Mouse (Mus musculus): ENCODE data around the gene Polg2. TPM values are rescaled to one million over a fixed set of nuclear protein-coding genes. Genes with fewer than 3 reads are reported as not detected.
"Not testable (repeated sequence)": the region's sequence is repeated elsewhere in the genome, so short reads cannot be mapped to it uniquely, and the experiment has no call there.

Polg2 gene
- polyA plus RNA-seq, 1 experiment, result 4.4 TPM

GRCm38 (mm10) chr11:106815761-106816160 lies 36.4 kb upstream of the Polg2 start:
- Histone ChIP-seq H3K79me2 (ENCODE audit: control insufficient read depth, insufficient read depth) (no peaks in the 10 kb centered on the region), H3ac (ENCODE audit: control insufficient read depth, insufficient read length) (no peak overlapping the region), H3K4me2 (ENCODE audit: low read depth) (no peak overlapping the region), H3K27me3 (ENCODE audit: control insufficient read depth, insufficient read depth, insufficient read length) (no peaks in the 10 kb centered on the region), H3K36me3 (ENCODE audit: control insufficient read depth, insufficient read depth) (peaks cover 53% of the 10 kb centered on the region), H3K4me3 (no peak overlapping the region)
- TF ChIP-seq TCF12 (IDR thresholded peaks at IDR 0.05; ENCODE audit: insufficient read depth, poor library complexity, severe bottlenecking), result no peak
- no peak for TF ChIP-seq POLR2AphosphoS2 (IDR thresholded peaks at IDR 0.05; ENCODE audit: insufficient read length, low read depth)
- no peak for TF ChIP-seq REST (IDR thresholded peaks at IDR 0.05; ENCODE audit: insufficient read depth, insufficient read length)
- no peak for TF ChIP-seq USF1 (IDR thresholded peaks at IDR 0.05; ENCODE audit: low read depth)
- TF ChIP-seq SRF (IDR thresholded peaks at IDR 0.05; ENCODE audit: control insufficient read depth, insufficient read length, low read depth), result no peak
- no peak for TF ChIP-seq MAX (IDR thresholded peaks at IDR 0.05; ENCODE audit: low read depth)
- TF ChIP-seq CEBPB (IDR thresholded peaks at IDR 0.05; ENCODE audit: insufficient read depth, poor library complexity, severe bottlenecking), result no peak
- TF ChIP-seq MYOG (IDR thresholded peaks at IDR 0.05; ENCODE audit: control insufficient read depth in 1 of 3, insufficient read depth in 1 of 3, insufficient read length in 2 of 3, low read depth in 2 of 3), result no peak
- TF ChIP-seq TCF3 (IDR thresholded peaks at IDR 0.05; ENCODE audit: insufficient read length, low read depth), result no peak
- no peak for TF ChIP-seq POLR2A (IDR thresholded peaks at IDR 0.05; ENCODE audit: insufficient read length, low read depth)
- no peak for TF ChIP-seq MYOD1 (IDR thresholded peaks at IDR 0.05; ENCODE audit: control insufficient read depth in 1 of 3, insufficient read length in 2 of 3, low read depth in 2 of 3)
- TF ChIP-seq E2F4 (IDR thresholded peaks at IDR 0.05; ENCODE audit: insufficient read depth), result no peak

- Histone ChIP-seq H3K36me3 (ENCODE audit: control insufficient read depth, insufficient read depth) (peaks cover 52% of the 10 kb centered on the region), H3K4me2 (ENCODE audit: low read depth) (no peak overlapping the region), H3K27me3 (ENCODE audit: control insufficient read depth, insufficient read depth, insufficient read length) (no peaks in the 10 kb centered on the region), H3ac (ENCODE audit: control insufficient read depth, insufficient read length) (no peak overlapping the region), H3K79me2 (ENCODE audit: control insufficient read depth, insufficient read depth) (no peaks in the 10 kb centered on the region), H3K4me3 (no peak overlapping the region)
- TF ChIP-seq TCF3 (IDR thresholded peaks at IDR 0.05; ENCODE audit: insufficient read length, low read depth) (no peak), USF1 (IDR thresholded peaks at IDR 0.05; ENCODE audit: low read depth) (no peak), MYOD1 (IDR thresholded peaks at IDR 0.05; ENCODE audit: control insufficient read depth in 1 of 3, insufficient read length in 2 of 3, low read depth in 2 of 3) (no peak), CEBPB (IDR thresholded peaks at IDR 0.05; ENCODE audit: insufficient read depth, poor library complexity, severe bottlenecking) (no peak), POLR2A (IDR thresholded peaks at IDR 0.05; ENCODE audit: insufficient read length, low read depth) (no peak), SRF (IDR thresholded peaks at IDR 0.05; ENCODE audit: control insufficient read depth, insufficient read length, low read depth) (no peak), TCF12 (IDR thresholded peaks at IDR 0.05; ENCODE audit: insufficient read depth, poor library complexity, severe bottlenecking) (no peak), POLR2AphosphoS2 (IDR thresholded peaks at IDR 0.05; ENCODE audit: insufficient read length, low read depth) (no peak), MAX (IDR thresholded peaks at IDR 0.05; ENCODE audit: low read depth) (no peak), E2F4 (IDR thresholded peaks at IDR 0.05; ENCODE audit: insufficient read depth) (no peak), MYOG (IDR thresholded peaks at IDR 0.05; ENCODE audit: control insufficient read depth in 1 of 3, insufficient read depth in 1 of 3, insufficient read length in 2 of 3, low read depth in 2 of 3) (no peak), REST (IDR thresholded peaks at IDR 0.05; ENCODE audit: insufficient read depth, insufficient read length) (no peak)
Measured at GRCm38 (mm10) chr11:106815331-106815730, 36.0 kb upstream of the Polg2 start.

- H3K27me3 ChIP-seq (ENCODE audit: control insufficient read depth, insufficient read depth, insufficient read length), result no peaks in the 10 kb centered on the region
- H3K4me2 ChIP-seq (ENCODE audit: low read depth), result no peak overlapping the region
- TF ChIP-seq SRF (IDR thresholded peaks at IDR 0.05; ENCODE audit: control insufficient read depth, insufficient read length, low read depth) (no peak), POLR2A (IDR thresholded peaks at IDR 0.05; ENCODE audit: insufficient read length, low read depth) (no peak), POLR2AphosphoS2 (IDR thresholded peaks at IDR 0.05; ENCODE audit: insufficient read length, low read depth) (no peak), TCF12 (IDR thresholded peaks at IDR 0.05; ENCODE audit: insufficient read depth, poor library complexity, severe bottlenecking) (no peak), CEBPB (IDR thresholded peaks at IDR 0.05; ENCODE audit: insufficient read depth, poor library complexity, severe bottlenecking) (no peak), E2F4 (IDR thresholded peaks at IDR 0.05; ENCODE audit: insufficient read depth) (no peak), MYOG (IDR thresholded peaks at IDR 0.05; ENCODE audit: control insufficient read depth in 1 of 3, insufficient read depth in 1 of 3, insufficient read length in 2 of 3, low read depth in 2 of 3) (no peak), MAX (IDR thresholded peaks at IDR 0.05; ENCODE audit: low read depth) (no peak), REST (IDR thresholded peaks at IDR 0.05; ENCODE audit: insufficient read depth, insufficient read length) (no peak), MYOD1 (IDR thresholded peaks at IDR 0.05; ENCODE audit: control insufficient read depth in 1 of 3, insufficient read length in 2 of 3, low read depth in 2 of 3) (no peak), TCF3 (IDR thresholded peaks at IDR 0.05; ENCODE audit: insufficient read length, low read depth) (no peak), USF1 (IDR thresholded peaks at IDR 0.05; ENCODE audit: low read depth) (no peak)
- peaks cover 50% of the 10 kb centered on the region for H3K36me3 ChIP-seq (ENCODE audit: control insufficient read depth, insufficient read depth)
- no peak overlapping the region for H3ac ChIP-seq (ENCODE audit: control insufficient read depth, insufficient read length)
- H3K79me2 ChIP-seq (ENCODE audit: control insufficient read depth, insufficient read depth), result no peaks in the 10 kb centered on the region
- no peak overlapping the region for H3K4me3 ChIP-seq
Measured at GRCm38 (mm10) chr11:106814601-106815320, 35.4 kb upstream of the Polg2 start.

GRCm38 (mm10) chr11:106812410-106813136 lies 33.2 kb upstream of the Polg2 start:
- Histone ChIP-seq H3ac (ENCODE audit: control insufficient read depth, insufficient read length) (no peak overlapping the region), H3K4me2 (ENCODE audit: low read depth) (no peak overlapping the region), H3K4me3 (no peak overlapping the region), H3K36me3 (ENCODE audit: control insufficient read depth, insufficient read depth) (peaks cover 34% of the 10 kb centered on the region), H3K27me3 (ENCODE audit: control insufficient read depth, insufficient read depth, insufficient read length) (no peaks in the 10 kb centered on the region), H3K79me2 (ENCODE audit: control insufficient read depth, insufficient read depth) (no peaks in the 10 kb centered on the region)
- TF ChIP-seq POLR2A (IDR thresholded peaks at IDR 0.05; ENCODE audit: insufficient read length, low read depth), result no peak
- TF ChIP-seq MYOD1 (IDR thresholded peaks at IDR 0.05; ENCODE audit: control insufficient read depth in 1 of 3, insufficient read length in 2 of 3, low read depth in 2 of 3), result no peak
- no peak for TF ChIP-seq SRF (IDR thresholded peaks at IDR 0.05; ENCODE audit: control insufficient read depth, insufficient read length, low read depth)
- no peak for TF ChIP-seq POLR2AphosphoS2 (IDR thresholded peaks at IDR 0.05; ENCODE audit: insufficient read length, low read depth)

- not testable (repeated sequence) for H3ac ChIP-seq (ENCODE audit: control insufficient read depth, insufficient read length); H3K79me2 ChIP-seq (ENCODE audit: control insufficient read depth, insufficient read depth); H3K27me3 ChIP-seq (ENCODE audit: control insufficient read depth, insufficient read depth, insufficient read length); H3K4me3 ChIP-seq; H3K36me3 ChIP-seq (ENCODE audit: control insufficient read depth, insufficient read depth); H3K4me2 ChIP-seq (ENCODE audit: low read depth)
Measured at GRCm38 (mm10) chr11:106807442-106807841, 28.1 kb upstream of the Polg2 start.
